Mouse (Mus musculus) fat pad, adult 2 months (tissue): ENCODE data around the gene Fam107b.
A peak's percentile ranks its signal among the peaks of the same experiment; 100 is the strongest.
"Not testable (repeated sequence)": the region's sequence is repeated elsewhere in the genome, so short reads cannot be mapped to it uniquely, and the experiment has no call there.

ENCODE experiments used
- DNase-seq: peaks from one replicate; pipeline ENCODE4 v3.0.0-alpha.2; 2011; ENCODE audit warnings: low read depth, low spot score; ENCODE audit errors: extremely low read depth

The Fam107b gene

GRCm38 (mm10) chr2:3657811-3658730 lies 87.8 kb downstream of the Fam107b start:
- no peak for DNase-seq

GRCm38 (mm10) chr2:3658900-3659299 lies 88.6 kb downstream of the Fam107b start:
- no peak for DNase-seq

GRCm38 (mm10) chr2:3659300-3659910 lies 89.1 kb downstream of the Fam107b start:
- DNase-seq, result no peak

GRCm38 (mm10) chr2:3664086-3664485 lies 93.8 kb downstream of the Fam107b start:
- DNase-seq, result peak; percentile 65

GRCm38 (mm10) chr2:3668682-3669081 lies 98.4 kb downstream of the Fam107b start:
- DNase-seq, result no peak

- DNase-seq, result no peak
These were observed 99.4 kb downstream of the Fam107b start for GRCm38 (mm10) chr2:3669646-3670045.

GRCm38 (mm10) chr2:3672654-3673367 lies 102.5 kb downstream of the Fam107b start:
- DNase-seq, result no peak

- DNase-seq, result no peak
These were observed 105.2 kb downstream of the Fam107b start for GRCm38 (mm10) chr2:3675481-3675880.

GRCm38 (mm10) chr2:3682699-3683098 lies 112.4 kb downstream of the Fam107b start:
- DNase-seq, result no peak

- no peak for DNase-seq
These were observed 113.1 kb downstream of the Fam107b start for GRCm38 (mm10) chr2:3683343-3683742.

GRCm38 (mm10) chr2:3683751-3684229 lies 113.5 kb downstream of the Fam107b start:
- DNase-seq, result peak; percentile 49

GRCm38 (mm10) chr2:3690221-3690620 lies 119.9 kb downstream of the Fam107b start:
- no peak for DNase-seq

- DNase-seq, result no peak
These were observed 122.5 kb downstream of the Fam107b start for GRCm38 (mm10) chr2:3692833-3693232.

GRCm38 (mm10) chr2:3695900-3696299 lies 125.6 kb downstream of the Fam107b start:
- no peak for DNase-seq

- DNase-seq, result no peak
These were observed 130.1 kb downstream of the Fam107b start for GRCm38 (mm10) chr2:3700368-3700767.

- no peak for DNase-seq
These were observed 132.4 kb downstream of the Fam107b start for GRCm38 (mm10) chr2:3702640-3703190.

- no peak for DNase-seq
These were observed 133.5 kb downstream of the Fam107b start for GRCm38 (mm10) chr2:3703806-3704205.

- no peak for DNase-seq
These were observed 134.2 kb downstream of the Fam107b start for GRCm38 (mm10) chr2:3704311-3705162.

GRCm38 (mm10) chr2:3705283-3705682 lies 135.0 kb downstream of the Fam107b start:
- not testable (repeated sequence) for DNase-seq

- DNase-seq, result no peak
These were observed 136.9 kb downstream of the Fam107b start for GRCm38 (mm10) chr2:3707236-3707635.
